Mouse (Mus musculus) midbrain, embryonic 11.5 days (tissue): ENCODE measurements at regions not wholly inside any gene's neighbourhood (a gene's known extent, or its start where the extent isn't known, plus 50 kb on each side); places are given as distances from the start of the nearest gene placed in this dataset.
"Not testable (repeated sequence)": the region's sequence is repeated elsewhere in the genome, so short reads cannot be mapped to it uniquely, and the experiment has no call there.

Source experiments
- ATAC-seq: fragments of 200-750 bp; cut with Nextera tagmentation; 2 replicates; pipeline ENCODE4 v1.8.0; 2017; ENCODE audit warnings: moderate TSS enrichment, moderate library complexity; ENCODE audit not compliant: low FRiP score
- DNase-seq: peaks from one replicate; pipeline ENCODE4 v3.0.0; 2015; ENCODE audit warnings: low spot score; ENCODE audit errors: missing footprints
- H3K27ac ChIP-seq: fragments of 300-500 bp; sonication (generic); 2 replicates; pipeline ENCODE4 v1.5.1; 2014; ENCODE audit warnings: low read depth, low read length
- H3K27me3 ChIP-seq: fragments of 300-500 bp; sonication (generic); 2 replicates; pipeline ENCODE4 v1.6.1; 2014; ENCODE audit warnings: mild to moderate bottlenecking, low read length, moderate library complexity, mixed read lengths; ENCODE audit not compliant: control insufficient read depth, insufficient read depth
- H3K36me3 ChIP-seq: fragments of 300-500 bp; sonication (generic); 2 replicates; pipeline ENCODE4 v1.6.1; 2014; ENCODE audit warnings: mild to moderate bottlenecking, low read length, moderate library complexity, mixed read lengths; ENCODE audit not compliant: control insufficient read depth, insufficient read depth
- H3K4me1 ChIP-seq: fragments of 300-500 bp; sonication (generic); 2 replicates; pipeline ENCODE4 v1.6.1; 2014; ENCODE audit warnings: low read length; ENCODE audit not compliant: control insufficient read depth, insufficient read depth
- H3K4me2 ChIP-seq: fragments of 300-500 bp; sonication (generic); 2 replicates; pipeline ENCODE4 v1.6.1; 2014; ENCODE audit warnings: mild to moderate bottlenecking, moderate library complexity
- H3K4me3 ChIP-seq: fragments of 300-500 bp; sonication (generic); 2 replicates; pipeline ENCODE4 v1.5.1; 2014; ENCODE audit warnings: low read depth, low read length
- H3K9ac ChIP-seq: fragments of 300-500 bp; sonication (generic); 2 replicates; pipeline ENCODE4 v1.6.1; 2014; ENCODE audit warnings: low read length
- H3K9me3 ChIP-seq: fragments of 300-500 bp; sonication (generic); 2 replicates; pipeline ENCODE4 v1.6.1; 2016; ENCODE audit warnings: low read length; ENCODE audit not compliant: control insufficient read depth
- WGBS: fragments of 180-500 bp; shearing (Covaris S2); extraction: QIAGEN DNeasy Blood & Tissue Kit; methylation state at CpG from one replicate; pipeline ENCODE4 v1.1.7; 2014; 5-methylcytosine and 5-hydroxymethylcytosine counted together

DNA sequence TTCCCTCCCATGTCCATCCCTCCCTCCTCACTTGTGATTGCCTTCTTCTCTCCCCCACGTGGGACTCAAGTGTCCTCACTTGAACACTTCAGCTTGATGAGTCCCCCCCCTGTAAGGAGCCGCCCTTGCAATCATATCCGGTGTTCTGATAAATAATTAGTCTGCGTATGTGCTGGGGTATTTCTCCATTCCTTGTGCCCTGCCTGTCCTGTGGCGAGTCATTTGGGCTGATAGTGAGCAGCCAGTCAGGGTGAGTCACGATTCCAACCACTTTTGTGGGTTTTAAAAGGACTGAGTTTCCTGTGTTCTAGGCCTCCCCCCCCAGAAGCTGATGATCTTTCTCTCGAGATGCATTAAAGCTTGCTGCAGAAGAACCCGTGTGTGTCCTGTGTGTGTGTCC is 820.9 kb downstream of the Kcnt2 start:
- not testable (repeated sequence) for H3K4me2 ChIP-seq, H3K36me3 ChIP-seq, H3K27me3 ChIP-seq, ATAC-seq, H3K9ac ChIP-seq, H3K4me1 ChIP-seq, DNase-seq, H3K4me3 ChIP-seq, H3K9me3 ChIP-seq, H3K27ac ChIP-seq
- WGBS: 84% methylated on average over 8 of the region's 8 CpGs

DNA sequence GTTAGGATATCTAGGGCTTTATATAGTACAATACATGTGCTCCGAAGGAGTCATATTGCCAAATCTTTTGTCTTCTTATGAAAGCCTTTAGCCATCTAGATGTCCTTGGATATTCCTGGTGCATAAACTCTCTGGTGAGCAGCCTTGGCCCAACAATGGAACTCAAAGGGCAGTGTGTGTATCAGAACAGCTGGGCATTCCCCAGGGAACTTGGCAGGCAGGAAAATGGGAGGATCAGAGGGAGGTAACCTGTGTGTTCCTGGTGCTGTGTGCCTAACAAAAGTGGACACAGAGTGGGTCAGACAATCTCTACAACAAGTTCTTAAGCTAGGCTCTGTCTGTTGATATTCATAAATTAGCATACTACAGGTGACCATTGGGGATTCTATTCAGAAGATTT is 851.6 kb downstream of the Kcnt2 start:
- no peaks in the 10 kb centered on the region for H3K27me3 ChIP-seq
- H3K9ac ChIP-seq: no peak overlapping the region
- no peak for DNase-seq
- no peak overlapping the region for H3K4me2 ChIP-seq
- no peak overlapping the region for H3K27ac ChIP-seq
- H3K9me3 ChIP-seq: no peaks in the 10 kb centered on the region
- H3K4me3 ChIP-seq: no peak overlapping the region
- no peaks in the 10 kb centered on the region for H3K4me1 ChIP-seq
- WGBS: 85% methylated on average over 1 of the region's 1 CpGs
- no peaks in the 10 kb centered on the region for H3K36me3 ChIP-seq
- no peak for ATAC-seq

DNA sequence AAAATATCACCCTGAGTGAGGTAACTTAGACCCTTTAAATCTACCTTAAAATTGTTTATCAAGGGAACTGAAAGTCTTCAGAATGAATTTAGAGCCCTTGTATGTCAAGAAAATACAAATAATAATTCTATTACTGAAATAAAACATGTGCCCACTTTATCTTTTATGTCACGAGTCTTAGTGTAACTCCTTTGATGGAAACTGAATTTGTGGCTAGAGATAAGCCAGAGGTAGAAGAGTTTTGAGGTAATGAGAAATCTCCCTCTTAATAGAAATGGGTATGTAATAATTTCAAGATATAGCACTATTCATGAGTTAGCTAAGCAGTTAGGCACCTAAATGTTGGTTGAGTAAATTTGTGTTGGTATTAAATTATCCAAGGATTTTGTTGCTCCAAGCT is 856.6 kb downstream of the Kcnt2 start:
- H3K4me2 ChIP-seq: no peak overlapping the region
- no peaks in the 10 kb centered on the region for H3K4me1 ChIP-seq
- no peak overlapping the region for H3K9ac ChIP-seq
- H3K9me3 ChIP-seq: no peaks in the 10 kb centered on the region
- H3K4me3 ChIP-seq: no peak overlapping the region
- 87% methylated on average over 1 of the region's 1 CpGs for WGBS
- no peak for DNase-seq
- no peaks in the 10 kb centered on the region for H3K36me3 ChIP-seq
- no peaks in the 10 kb centered on the region for H3K27me3 ChIP-seq
- no peak for ATAC-seq
- H3K27ac ChIP-seq: no peak overlapping the region

DNA sequence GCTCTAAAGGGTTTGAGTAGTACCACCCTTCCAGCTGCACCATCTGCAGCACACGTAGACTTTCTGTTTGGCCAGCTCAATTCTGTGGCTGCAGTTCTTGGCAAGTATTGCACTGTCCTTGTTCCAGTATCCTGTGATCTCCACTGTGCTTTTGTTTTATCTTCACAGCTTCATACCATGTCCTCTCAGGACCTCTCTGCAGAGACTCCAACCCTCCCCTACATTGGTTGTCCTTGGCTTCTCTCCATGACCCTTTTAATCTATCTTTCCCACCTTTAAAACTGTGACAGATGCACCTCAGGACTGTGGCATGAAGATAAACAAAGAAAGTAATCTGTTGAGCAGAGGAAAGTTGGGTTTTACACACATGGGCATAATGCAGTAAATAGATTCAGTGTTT is 858.1 kb downstream of the Kcnt2 start:
- Histone ChIP-seq H3K27ac (no peak overlapping the region), H3K36me3 (no peaks in the 10 kb centered on the region), H3K9me3 (no peaks in the 10 kb centered on the region), H3K27me3 (no peaks in the 10 kb centered on the region), H3K9ac (no peak overlapping the region), H3K4me2 (no peak overlapping the region), H3K4me1 (no peaks in the 10 kb centered on the region), H3K4me3 (no peak overlapping the region)
- WGBS: 82% methylated on average over 1 of the region's 1 CpGs
- ATAC-seq: no peak
- no peak for DNase-seq

GRCm38 (mm10) chr1:141104633-141105032 is 858.7 kb downstream of the Kcnt2 start:
- no peak for ATAC-seq

GRCm38 (mm10) chr1:141136771-141137541 is 891.0 kb downstream of the Kcnt2 start:
- Histone ChIP-seq H3K9me3 (no peaks in the 10 kb centered on the region), H3K4me2 (no peak overlapping the region), H3K36me3 (no peaks in the 10 kb centered on the region), H3K4me3 (no peak overlapping the region), H3K4me1 (no peaks in the 10 kb centered on the region), H3K27ac (no peak overlapping the region), H3K9ac (no peak overlapping the region), H3K27me3 (no peaks in the 10 kb centered on the region)
- DNase-seq (no peak), ATAC-seq (0 out of 2 replicates have a peak, but pooled peaks have one; percentile 4)
- 52% methylated on average over 2 of the region's 2 CpGs for WGBS

More at GRCm38 (mm10) chr1:141104633-141105032, 858.7 kb downstream of the Kcnt2 start:
- DNase-seq: no peak
- Histone ChIP-seq H3K9me3 (no peaks in the 10 kb centered on the region), H3K36me3 (no peaks in the 10 kb centered on the region), H3K4me1 (no peaks in the 10 kb centered on the region), H3K4me2 (no peak overlapping the region), H3K27me3 (no peaks in the 10 kb centered on the region), H3K4me3 (no peak overlapping the region), H3K27ac (no peak overlapping the region), H3K9ac (no peak overlapping the region)
- 90% methylated on average over 2 of the region's 2 CpGs for WGBS

GRCm38 (mm10) chr1:141140157-141140556 is 894.2 kb downstream of the Kcnt2 start:
- DNase-seq: peak; percentile 10
- not testable (repeated sequence) for ATAC-seq, H3K9ac ChIP-seq, H3K4me2 ChIP-seq, H3K36me3 ChIP-seq, H3K27me3 ChIP-seq, H3K9me3 ChIP-seq, H3K4me3 ChIP-seq, H3K4me1 ChIP-seq, H3K27ac ChIP-seq
- WGBS: 94% methylated on average over 19 of the region's 19 CpGs

DNA sequence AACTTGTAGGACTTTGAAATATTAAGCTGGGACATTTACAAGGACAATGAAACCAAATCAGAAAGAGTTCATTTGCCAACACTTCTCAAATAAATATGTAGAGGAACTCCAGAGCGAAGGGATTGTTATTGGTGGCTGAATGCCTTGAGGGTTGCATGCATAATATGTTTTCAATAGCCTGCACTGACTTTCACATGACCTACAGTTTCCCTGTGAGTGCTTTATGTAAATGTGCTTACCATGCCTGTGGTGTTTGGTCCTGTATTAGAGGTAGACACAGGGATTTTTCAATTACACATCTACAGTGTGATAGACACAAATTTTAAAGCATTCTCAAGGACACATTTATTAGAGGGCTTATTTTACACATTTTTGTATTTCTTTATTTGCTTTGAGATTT is 899.8 kb downstream of the Kcnt2 start:
- no peaks in the 10 kb centered on the region for H3K36me3 ChIP-seq
- WGBS: 83% methylated on average over 1 of the region's 1 CpGs
- H3K9ac ChIP-seq: no peak overlapping the region
- no peaks in the 10 kb centered on the region for H3K4me1 ChIP-seq
- H3K9me3 ChIP-seq: no peaks in the 10 kb centered on the region
- no peak overlapping the region for H3K27ac ChIP-seq
- H3K4me2 ChIP-seq: no peak overlapping the region
- H3K27me3 ChIP-seq: no peaks in the 10 kb centered on the region
- H3K4me3 ChIP-seq: no peak overlapping the region
- ATAC-seq (0 out of 2 replicates have a peak, but pooled peaks have one; percentile 33), DNase-seq (no peak)

GRCm38 (mm10) chr1:141149899-141150298 is 903.9 kb downstream of the Kcnt2 start:
- Histone ChIP-seq H3K4me3 (no peak overlapping the region), H3K27ac (no peak overlapping the region), H3K9me3 (no peaks in the 10 kb centered on the region), H3K36me3 (no peaks in the 10 kb centered on the region), H3K4me2 (no peak overlapping the region), H3K4me1 (no peaks in the 10 kb centered on the region), H3K27me3 (no peaks in the 10 kb centered on the region), H3K9ac (no peak overlapping the region)
- DNase-seq (no peak), ATAC-seq (no peak)
- 87% methylated on average over 2 of the region's 2 CpGs for WGBS
